Mouse (Mus musculus): ENCODE data around the gene Lmna.

DNA sequence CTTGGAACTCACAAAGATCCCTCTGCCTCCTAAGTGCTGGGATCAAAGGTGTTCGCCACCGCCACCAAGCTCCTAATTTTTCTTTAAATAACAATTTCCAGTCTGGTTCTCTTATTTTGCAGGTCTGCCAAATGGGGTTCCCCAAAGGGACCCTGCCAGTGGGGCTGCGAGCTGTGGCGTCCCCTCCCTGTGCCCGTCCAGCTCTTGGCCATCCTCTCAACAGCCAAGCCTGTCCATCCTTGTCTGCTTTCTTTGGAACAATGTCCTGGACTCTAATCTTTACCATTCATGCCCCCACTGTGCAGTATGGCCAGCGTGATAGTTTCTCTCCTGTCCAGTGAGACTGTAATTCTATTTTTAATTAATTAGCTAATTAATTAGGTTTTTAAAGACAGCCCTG is 11.4 kb upstream of the Lmna start:
- TF ChIP-seq POLR2A (IDR thresholded peaks at IDR 0.05; ENCODE audit: insufficient read depth, low read length) (no peak), CTCF (IDR thresholded peaks at IDR 0.05; ENCODE audit: low read depth, low read length) (no peak)
